Mouse (Mus musculus) gastrocnemius, adult 8-10 months (tissue): ENCODE data around the gene Ctsf. TPM values are rescaled to one million over a fixed set of nuclear protein-coding genes. Genes with fewer than 3 reads are reported as not detected.
"Not testable (repeated sequence)": the region's sequence is repeated elsewhere in the genome, so short reads cannot be mapped to it uniquely, and the experiment has no call there.

Experiments used
- DNase-seq, 2 experiments: peaks; one replicate each; pipeline ENCODE4 v3.0.0; 2022; ENCODE audit warnings: low spot score in 2 of 2
- total RNA-seq, 4 experiments: library from RNA; stranded (reverse); gene quantifications; 2 replicates each; pipeline ENCODE4 v1.2.4; 2022

The Ctsf gene
- total RNA-seq, 4 experiments from 2014 or later, result 26.2 to 36.7 (median 31.9) TPM

- DNase-seq, result no peak
These were observed 5.1 kb upstream of the Ctsf start for GRCm38 (mm10) chr19:4849800-4850199.

GRCm38 (mm10) chr19:4850281-4850680 is 4.6 kb upstream of the Ctsf start:
- DNase-seq, result no peak

- DNase-seq, result no peak
These were observed 515 bp downstream of the Ctsf start for GRCm38 (mm10) chr19:4855470-4855820.

- no peak for DNase-seq
These were observed 1.0 kb downstream of the Ctsf start for GRCm38 (mm10) chr19:4855951-4856350.

GRCm38 (mm10) chr19:4859081-4859480 is 4.2 kb downstream of the Ctsf start:
- no peak for DNase-seq

GRCm38 (mm10) chr19:4863048-4863447 is 8.1 kb downstream of the Ctsf start:
- DNase-seq, result no peak

GRCm38 (mm10) chr19:4865147-4865546 is 10.2 kb downstream of the Ctsf start:
- DNase-seq, result peak in 1 of 2 experiments; percentile 48

- DNase-seq, result not testable (repeated sequence)
These were observed 19.7 kb downstream of the Ctsf start for GRCm38 (mm10) chr19:4874613-4875012.

- DNase-seq, result peak in 1 of 2 experiments; percentile 63
These were observed 21.3 kb downstream of the Ctsf start for GRCm38 (mm10) chr19:4876241-4876640.

- peak; percentile 59 to 80 for DNase-seq
These were observed 21.8 kb downstream of the Ctsf start for GRCm38 (mm10) chr19:4876755-4877154.

GRCm38 (mm10) chr19:4877785-4878184 is 22.9 kb downstream of the Ctsf start, which contains the start of gene Actn3:
Gene Actn3, minus strand, starts transcription at chr19:4877909.
- DNase-seq, result peak; percentile 77 to 85

- peak; percentile 91 to 93 for DNase-seq
These were observed 23.7 kb downstream of the Ctsf start, which contains the start of gene Zdhhc24 for GRCm38 (mm10) chr19:4878405-4879323. Gene Zdhhc24, plus strand, starts transcription at chr19:4878668.

- DNase-seq, result no peak
These were observed 24.4 kb downstream of the Ctsf start for GRCm38 (mm10) chr19:4879324-4879703.

GRCm38 (mm10) chr19:4883961-4884360 is 29.0 kb downstream of the Ctsf start:
- DNase-seq, result no peak

- no peak for DNase-seq
These were observed 34.9 kb downstream of the Ctsf start for GRCm38 (mm10) chr19:4889791-4890190.

- DNase-seq, result no peak
These were observed 36.9 kb downstream of the Ctsf start for GRCm38 (mm10) chr19:4891798-4892197.

- no peak for DNase-seq
These were observed 42.0 kb downstream of the Ctsf start for GRCm38 (mm10) chr19:4896780-4897520.

- DNase-seq, result no peak
These were observed 44.0 kb downstream of the Ctsf start for GRCm38 (mm10) chr19:4898972-4899371.

GRCm38 (mm10) chr19:4899888-4900287 is 45.0 kb downstream of the Ctsf start:
- no peak for DNase-seq

- peak; percentile 37 to 57 for DNase-seq
These were observed 51.3 kb downstream of the Ctsf start, which contains the start of gene Bbs1 for GRCm38 (mm10) chr19:4905979-4906794. Gene Bbs1, minus strand, starts transcription at chr19:4906628.

- no peak for DNase-seq
These were observed 53.2 kb downstream of the Ctsf start for GRCm38 (mm10) chr19:4908107-4908506.
